Mouse (Mus musculus) intestine, embryonic 14.5 days (tissue): Measurements from ENCODE around the gene Galnt7. TPM values are rescaled to one million over a fixed set of nuclear protein-coding genes. Genes with fewer than 3 reads are reported as not detected.

Source experiments
- ATAC-seq: fragments of 200-750 bp; cut with Nextera tagmentation; replicated peaks from 2 replicates; pipeline ENCODE4 v1.8.0; 2017; ENCODE audit warnings: low read depth, moderate number of reproducible peaks, moderate TSS enrichment, moderate library complexity; ENCODE audit not compliant: low FRiP score, low TSS enrichment
- DNase-seq: peaks from one replicate; pipeline ENCODE4 v3.0.0-alpha.2; 2018; ENCODE audit warnings: low spot score
- H3K27ac ChIP-seq: fragments of 300-500 bp; sonication (generic); 2 replicates; pipeline ENCODE4 v1.5.1; 2014; ENCODE audit warnings: low read depth, mild to moderate bottlenecking, control low read depth
- H3K27me3 ChIP-seq: fragments of 300-500 bp; sonication (generic); replicated peaks from 2 replicates; pipeline ENCODE4 v1.6.1; 2014; ENCODE audit warnings: low read length, control low read depth; ENCODE audit not compliant: control insufficient read depth, insufficient read depth
- H3K36me3 ChIP-seq: fragments of 300-500 bp; sonication (generic); 2 replicates; pipeline ENCODE4 v1.6.1; 2014; ENCODE audit warnings: low read length, control low read depth; ENCODE audit not compliant: control insufficient read depth, insufficient read depth
- H3K4me1 ChIP-seq: fragments of 300-500 bp; sonication (generic); replicated peaks from 2 replicates; pipeline ENCODE4 v1.6.1; 2014; ENCODE audit warnings: low read length, control low read depth, mixed read lengths; ENCODE audit not compliant: control insufficient read depth, insufficient read depth
- H3K4me2 ChIP-seq: fragments of 300-500 bp; sonication (generic); 2 replicates; pipeline ENCODE4 v1.6.1; 2014; ENCODE audit warnings: low read length
- H3K4me3 ChIP-seq: fragments of 300-500 bp; sonication (generic); 2 replicates; pipeline ENCODE4 v1.5.1; 2014; ENCODE audit warnings: low read depth, low read length, control low read depth, mixed read lengths
- H3K9ac ChIP-seq: fragments of 300-500 bp; sonication (generic); 2 replicates; pipeline ENCODE4 v1.6.1; 2014; ENCODE audit warnings: mild to moderate bottlenecking, low read length
- H3K9me3 ChIP-seq: fragments of 300-500 bp; sonication (generic); 2 replicates; pipeline ENCODE4 v1.6.1; 2016; ENCODE audit warnings: low read length, control low read depth; ENCODE audit not compliant: control insufficient read depth
- WGBS: fragments of 180-500 bp; shearing (Covaris S2); extraction: QIAGEN DNeasy Blood & Tissue Kit; methylation state at CpG from one replicate; pipeline ENCODE4 v1.1.7; 2014; 5-methylcytosine and 5-hydroxymethylcytosine counted together
- polyA plus RNA-seq: library from polyadenylated mRNA; unstranded; fragments of >200 nt; fragmentation: Nextera tagmentation; extraction: Ambion mirVana; gene quantifications from 2 replicates; pipeline ENCODE4 v1.2.1, GENCODE M21; 2014

Galnt7 gene
- polyA plus RNA-seq, 1 experiment from 2014 or later: 26.4 TPM

- Histone ChIP-seq H3K4me1 (no peaks in the 10 kb centered on the region), H3K9me3 (no peaks in the 10 kb centered on the region), H3K4me3 (no peak overlapping the region), H3K36me3 (no peaks in the 10 kb centered on the region), H3K27ac (no peak overlapping the region), H3K4me2 (no peak overlapping the region), H3K27me3 (no peaks in the 10 kb centered on the region), H3K9ac (no peak overlapping the region)
- WGBS: 88% methylated on average over 15 of the region's 15 CpGs
- no peak for ATAC-seq
- DNase-seq: no peak
Observed at GRCm38 (mm10) chr8:57637599-57638280, 15.1 kb downstream of the Galnt7 start.

GRCm38 (mm10) chr8:57636698-57637097 lies 16.1 kb downstream of the Galnt7 start:
- DNase-seq (no peak), ATAC-seq (no peak)
- H3K4me1 ChIP-seq: no peaks in the 10 kb centered on the region
- 88% methylated on average over 11 of the region's 11 CpGs for WGBS
- no peaks in the 10 kb centered on the region for H3K27me3 ChIP-seq
- H3K36me3 ChIP-seq: no peaks in the 10 kb centered on the region
- H3K4me2 ChIP-seq: no peak overlapping the region
- no peak overlapping the region for H3K27ac ChIP-seq
- H3K4me3 ChIP-seq: no peak overlapping the region
- no peaks in the 10 kb centered on the region for H3K9me3 ChIP-seq
- H3K9ac ChIP-seq: no peak overlapping the region

DNA sequence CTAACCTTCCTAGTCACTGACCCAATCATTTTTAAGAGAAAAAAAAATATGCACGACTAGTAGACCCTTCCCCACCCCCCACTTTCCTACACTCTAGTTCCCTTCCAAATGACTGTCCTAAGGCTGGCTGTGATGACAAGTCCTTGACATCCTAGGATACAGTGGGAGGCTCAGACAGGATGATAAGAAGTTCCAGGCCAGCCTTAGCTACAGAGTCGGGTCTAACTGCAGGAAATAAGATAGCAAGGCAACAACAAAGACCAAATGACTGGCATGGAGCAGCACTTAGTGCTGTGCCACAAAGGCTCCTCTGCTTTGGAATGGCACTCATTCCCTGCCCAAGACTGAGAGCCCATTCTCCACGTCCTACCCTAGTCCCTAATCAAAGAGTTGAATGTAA lies 16.6 kb downstream of the Galnt7 start:
- 70% methylated on average over 3 of the region's 3 CpGs for WGBS
- H3K27ac ChIP-seq: no peak overlapping the region
- ATAC-seq: no peak
- no peaks in the 10 kb centered on the region for H3K9me3 ChIP-seq
- no peak overlapping the region for H3K4me2 ChIP-seq
- H3K27me3 ChIP-seq: no peaks in the 10 kb centered on the region
- H3K4me3 ChIP-seq: no peak overlapping the region
- DNase-seq: no peak
- no peaks in the 10 kb centered on the region for H3K4me1 ChIP-seq
- no peaks in the 10 kb centered on the region for H3K36me3 ChIP-seq
- H3K9ac ChIP-seq: no peak overlapping the region

DNA sequence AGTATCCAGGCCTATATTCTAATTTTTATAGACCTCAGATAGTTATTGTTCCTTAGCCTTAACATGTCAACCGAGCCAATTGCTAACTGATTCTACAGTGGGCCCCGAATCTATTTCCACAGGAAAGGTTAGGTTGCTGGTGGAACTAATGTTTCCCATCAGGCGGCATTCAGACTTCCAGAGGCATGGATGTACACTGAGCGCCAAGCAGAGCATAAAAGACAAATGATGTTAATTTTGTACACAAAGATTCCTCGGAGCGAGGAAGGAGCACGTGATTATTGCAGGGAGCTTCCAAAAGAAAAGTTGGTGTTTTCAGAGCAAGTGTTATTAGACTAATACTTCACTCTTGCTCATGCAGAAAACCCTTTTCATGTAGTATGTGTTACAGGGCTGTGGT lies 21.1 kb downstream of the Galnt7 start:
- DNase-seq (no peak), ATAC-seq (no peak)

DNA sequence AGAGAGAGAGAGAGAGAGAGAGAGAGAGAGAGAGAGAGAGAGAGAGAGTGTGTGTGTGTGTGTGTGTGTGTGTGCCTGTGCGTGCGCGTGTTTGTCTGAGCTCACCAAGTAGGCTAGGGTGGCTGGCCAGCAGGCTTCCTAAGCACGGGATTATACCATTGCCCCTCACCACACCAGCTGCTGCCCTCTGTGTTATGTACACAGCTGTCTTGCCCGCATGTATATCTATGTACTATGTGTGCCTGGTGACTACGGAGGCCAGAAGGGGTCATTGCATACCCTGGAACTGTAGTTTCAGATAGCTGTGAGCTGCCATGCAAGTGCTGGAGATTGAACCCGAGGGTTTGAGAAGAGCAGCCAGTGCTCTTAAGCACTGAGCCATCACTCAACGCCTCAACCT lies 22.7 kb downstream of the Galnt7 start:
- ATAC-seq: no peak
- Histone ChIP-seq H3K27me3 (no peaks in the 10 kb centered on the region), H3K4me2 (no peak overlapping the region), H3K4me3 (no peak overlapping the region), H3K27ac (no peak overlapping the region), H3K4me1 (peaks cover 6% of the 10 kb centered on the region; the same call in 1 of the 2 replicates), H3K36me3 (no peaks in the 10 kb centered on the region), H3K9me3 (no peaks in the 10 kb centered on the region), H3K9ac (no peak overlapping the region)
- no peak for DNase-seq
- 80% methylated on average over 8 of the region's 8 CpGs for WGBS

More for the DNA sequence above, 21.1 kb downstream of the Galnt7 start:
- Histone ChIP-seq H3K4me3 (no peak overlapping the region), H3K4me2 (no peak overlapping the region), H3K27ac (no peak overlapping the region), H3K36me3 (no peaks in the 10 kb centered on the region), H3K27me3 (no peaks in the 10 kb centered on the region), H3K4me1 (no peaks in the 10 kb centered on the region; the same call in 1 of the 2 replicates), H3K9me3 (no peaks in the 10 kb centered on the region), H3K9ac (no peak overlapping the region)
- WGBS: 68% methylated on average over 7 of the region's 7 CpGs

DNA sequence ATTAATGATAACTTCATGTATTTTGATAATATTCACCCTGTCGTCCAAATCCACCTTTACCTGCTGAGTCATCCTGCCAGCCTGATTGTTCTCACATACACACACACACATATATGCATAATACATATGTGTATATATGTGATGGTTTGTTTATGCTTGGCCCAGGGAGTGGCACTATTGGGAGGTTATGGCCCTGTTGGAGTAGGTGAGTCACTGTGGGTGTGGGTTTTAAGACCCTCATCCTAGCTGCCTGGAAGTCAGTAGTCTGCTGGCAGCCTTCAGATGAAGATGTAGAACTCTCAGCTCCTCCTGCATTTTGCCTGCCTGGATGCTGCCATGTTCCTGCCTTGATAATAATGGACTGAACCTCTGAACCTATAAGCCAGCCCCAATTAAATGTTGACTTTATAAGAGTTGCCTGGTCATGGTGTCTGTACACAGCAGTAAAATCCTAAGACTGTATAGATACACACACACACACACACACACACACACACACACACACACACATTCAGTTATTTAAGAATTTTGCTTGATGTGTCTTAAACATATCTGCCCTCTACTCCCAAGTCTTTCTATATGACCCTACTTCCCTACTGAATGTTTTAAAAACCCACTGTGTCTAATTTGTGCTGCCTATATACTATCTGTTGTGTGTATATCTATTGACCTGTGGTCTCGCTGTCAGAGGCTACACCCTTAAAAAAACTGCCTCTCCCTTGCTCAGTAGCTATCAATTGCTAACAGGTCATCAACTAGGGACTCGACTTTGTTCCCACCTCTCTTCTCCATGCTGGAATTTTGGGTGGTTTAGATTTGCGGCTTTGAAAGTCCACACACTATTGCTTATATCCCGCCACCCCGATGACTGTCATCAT lies 23.8 kb downstream of the Galnt7 start:
- no peaks in the 10 kb centered on the region for H3K36me3 ChIP-seq
- no peak overlapping the region for H3K9ac ChIP-seq
- no peak overlapping the region for H3K4me2 ChIP-seq
- peaks cover 6% of the 10 kb centered on the region; the same call in 1 of the 2 replicates for H3K4me1 ChIP-seq
- ATAC-seq (no peak), DNase-seq (no peak)
- no peak overlapping the region for H3K4me3 ChIP-seq
- no peaks in the 10 kb centered on the region for H3K27me3 ChIP-seq
- WGBS: 86% methylated on average over 6 of the region's 6 CpGs
- no peaks in the 10 kb centered on the region for H3K9me3 ChIP-seq
- no peak overlapping the region for H3K27ac ChIP-seq

- H3K4me2 ChIP-seq: no peak overlapping the region
- H3K4me3 ChIP-seq: no peak overlapping the region
- H3K27me3 ChIP-seq: no peaks in the 10 kb centered on the region
- no peak for DNase-seq
- peaks cover 6% of the 10 kb centered on the region; the same call in 1 of the 2 replicates for H3K4me1 ChIP-seq
- no peak overlapping the region for H3K27ac ChIP-seq
- WGBS: 63% methylated on average over 5 of the region's 5 CpGs
- no peaks in the 10 kb centered on the region for H3K9me3 ChIP-seq
- H3K9ac ChIP-seq: no peak overlapping the region
- no peaks in the 10 kb centered on the region for H3K36me3 ChIP-seq
- ATAC-seq: no peak
Observed at GRCm38 (mm10) chr8:57627946-57628786, 24.7 kb downstream of the Galnt7 start.

DNA sequence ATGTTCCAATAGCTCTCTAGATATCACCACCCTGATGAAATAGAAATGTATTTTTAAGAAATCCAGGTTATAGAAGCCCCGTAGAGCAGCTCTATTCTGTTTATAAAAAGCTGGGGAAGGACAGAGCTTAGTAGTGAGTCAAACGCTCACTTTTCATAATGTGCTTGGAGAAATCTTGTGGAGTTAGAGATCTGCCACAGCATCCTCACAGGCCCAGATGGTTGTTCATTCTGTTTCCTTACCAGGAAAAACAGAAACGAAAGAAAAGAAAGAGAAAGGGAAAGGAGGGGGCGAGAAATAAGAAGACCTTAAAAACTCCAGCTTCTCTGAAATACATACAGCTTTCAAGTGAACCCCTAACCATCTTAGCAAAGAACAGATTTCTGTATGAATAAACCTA lies 28.9 kb downstream of the Galnt7 start:
- H3K9ac ChIP-seq: no peak overlapping the region
- no peaks in the 10 kb centered on the region for H3K36me3 ChIP-seq
- WGBS: 74% methylated on average over 4 of the region's 4 CpGs
- peaks cover 6% of the 10 kb centered on the region; the same call in 1 of the 2 replicates for H3K4me1 ChIP-seq
- no peaks in the 10 kb centered on the region for H3K27me3 ChIP-seq
- H3K4me2 ChIP-seq: no peak overlapping the region
- no peak overlapping the region for H3K27ac ChIP-seq
- no peak for ATAC-seq
- H3K4me3 ChIP-seq: no peak overlapping the region
- no peaks in the 10 kb centered on the region for H3K9me3 ChIP-seq
- no peak for DNase-seq
